Mouse (Mus musculus): ENCODE results near the gene Mst1.

GRCm38 (mm10) chr9:108069007-108069406, 11.2 kb upstream of the Mst1 start:
- no peak for TF ChIP-seq CTCF (IDR thresholded peaks at IDR 0.05; ENCODE audit: control insufficient read depth, insufficient read depth, insufficient replicate concordance, low read depth, low read length)
- TF ChIP-seq POLR2A (IDR thresholded peaks at IDR 0.05; ENCODE audit: control insufficient read depth, low read depth, low read length): no peak

Data from testis, adult 2 months (tissue).